Mouse (Mus musculus): ENCODE measurements around the gene Tab1.

DNA sequence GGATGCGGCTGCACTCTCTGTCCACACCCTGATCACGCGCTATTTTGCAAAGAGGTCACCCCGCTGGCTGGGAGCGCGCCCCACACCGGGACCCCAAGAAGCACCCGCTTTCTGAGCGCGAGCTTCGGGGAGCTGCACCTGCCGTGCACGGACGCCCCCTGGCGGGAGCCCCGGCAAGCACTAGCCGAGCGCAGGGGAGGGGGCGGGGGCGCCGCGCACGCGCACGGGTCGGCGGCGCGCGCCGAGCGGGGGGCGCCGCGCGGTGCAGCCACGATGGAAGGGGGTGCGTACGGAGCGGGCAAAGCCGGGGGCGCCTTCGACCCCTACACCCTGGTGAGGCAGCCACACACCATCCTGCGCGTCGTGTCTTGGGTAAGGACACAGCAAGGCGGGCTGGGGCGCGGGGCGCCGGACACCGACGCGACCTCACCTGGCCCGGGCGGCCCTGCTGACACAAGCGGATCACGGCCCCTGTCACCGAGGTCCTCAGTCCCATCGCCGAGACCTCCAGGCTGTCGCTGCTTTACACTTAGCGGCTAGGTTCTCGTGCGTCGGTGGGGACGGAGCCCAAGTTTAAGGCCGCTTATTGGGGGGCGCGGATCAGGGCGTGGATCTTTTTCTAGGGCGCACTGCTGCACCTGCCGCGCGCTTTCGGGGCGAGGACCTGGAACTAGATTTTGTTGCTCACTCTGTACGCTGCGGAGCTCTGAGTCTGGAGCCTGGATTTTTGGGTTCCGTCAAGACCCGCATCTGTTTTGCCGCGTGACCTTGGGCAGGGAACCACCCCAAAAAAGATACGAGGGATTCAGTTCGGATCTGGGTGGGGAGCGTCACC lies 41.6 kb upstream of the Tab1 start, which contains the start of the genes Syngr1 and Rpl3:
- TF ChIP-seq POLR2A (IDR thresholded peaks at IDR 0.05; ENCODE audit: insufficient read depth, low read depth, low read length) (peak; percentile 78), CTCF (IDR thresholded peaks at IDR 0.05; ENCODE audit: insufficient read depth, low read depth, low read length) (peak; percentile 81)

All from olfactory bulb, adult 2 months (tissue).